Mouse (Mus musculus) brown adipose tissue, adult 24 weeks (tissue): ENCODE measurements around the gene Prcc. TPM values are rescaled to one million over a fixed set of nuclear protein-coding genes. Genes with fewer than 3 reads are reported as not detected.
A peak's percentile ranks its signal among the peaks of the same experiment; 100 is the strongest.
"Not testable (repeated sequence)": the region's sequence is repeated elsewhere in the genome, so short reads cannot be mapped to it uniquely, and the experiment has no call there.

Experiments
- H3K27ac ChIP-seq: fragments of 200-500 bp; replicated peaks from 2 replicates; pipeline ENCODE4 v1.5.1; 2012; ENCODE audit warnings: low read depth, mild to moderate bottlenecking, low read length
- H3K4me1 ChIP-seq: fragments of 200-500 bp; 2 replicates; pipeline ENCODE4 v1.6.1; 2012; ENCODE audit warnings: low read length, mixed read lengths; ENCODE audit not compliant: control insufficient read depth, insufficient read depth, insufficient read length
- H3K4me3 ChIP-seq: fragments of 200-500 bp; 2 replicates; pipeline ENCODE4 v1.5.1; 2012; ENCODE audit warnings: low read depth, mild to moderate bottlenecking, low read length, moderate library complexity; ENCODE audit not compliant: insufficient read depth
- polyA plus RNA-seq: library from polyadenylated mRNA; stranded (reverse); fragments of >200 nt; gene quantifications from 2 replicates; pipeline ENCODE4 v1.2.4, GENCODE M21; 2012; ENCODE audit not compliant: missing spikeins, insufficient read depth, insufficient read length

Gene Prcc
- polyA plus RNA-seq, 1 experiment = 25.6 TPM

- peak overlapping the region; percentile 79 for H3K4me3 ChIP-seq
- H3K27ac ChIP-seq = peak overlapping the region; percentile 98
- H3K4me1 ChIP-seq = peaks cover 23% of the 10 kb centered on the region
These were observed 25.2 kb upstream of the Prcc start for GRCm38 (mm10) chr3:87910573-87911141.

- H3K4me3 ChIP-seq = peak overlapping the region; percentile 12
- H3K27ac ChIP-seq = peak overlapping the region; percentile 78
- H3K4me1 ChIP-seq = peaks cover 23% of the 10 kb centered on the region
These were observed 24.5 kb upstream of the Prcc start for GRCm38 (mm10) chr3:87909874-87910273.

- Histone ChIP-seq H3K27ac (peak overlapping the region; percentile 78), H3K4me3 (0 out of 2 replicates have a peak overlapping the region, but pooled peaks have one; percentile 7), H3K4me1 (peaks cover 23% of the 10 kb centered on the region)
These were observed 24.0 kb upstream of the Prcc start for GRCm38 (mm10) chr3:87909381-87909780.

- Histone ChIP-seq H3K27ac (peak overlapping the region; percentile 91), H3K4me1 (peaks cover 23% of the 10 kb centered on the region), H3K4me3 (peak overlapping the region; percentile 87)
These were observed 22.5 kb upstream of the Prcc start for GRCm38 (mm10) chr3:87907906-87908305.

- peaks cover 23% of the 10 kb centered on the region for H3K4me1 ChIP-seq
- peak overlapping the region; percentile 91 for H3K27ac ChIP-seq
- H3K4me3 ChIP-seq = peak overlapping the region; percentile 87
These were observed 21.8 kb upstream of the Prcc start for GRCm38 (mm10) chr3:87906981-87907857.

GRCm38 (mm10) chr3:87906601-87906980 lies 21.2 kb upstream of the Prcc start:
- H3K4me3 ChIP-seq = peak overlapping the region; percentile 87
- peak overlapping the region; percentile 91 for H3K27ac ChIP-seq
- peaks cover 23% of the 10 kb centered on the region for H3K4me1 ChIP-seq

GRCm38 (mm10) chr3:87905880-87906485 lies 20.6 kb upstream of the Prcc start, which contains the start of gene Hdgf:
Gene Hdgf (plus strand): TSS chr3:87906321.
- Histone ChIP-seq H3K27ac (peak within 1 kb of the TSS; percentile 91), H3K4me3 (peak within 1 kb of the TSS; percentile 87), H3K4me1 (peaks cover 23% of the 10 kb centered on the region)

GRCm38 (mm10) chr3:87903821-87904220 lies 18.4 kb upstream of the Prcc start:
- Histone ChIP-seq H3K4me1 (peaks cover 12% of the 10 kb centered on the region), H3K27ac (no peak overlapping the region), H3K4me3 (no peak overlapping the region)

GRCm38 (mm10) chr3:87901959-87902358 lies 16.6 kb upstream of the Prcc start:
- not testable (repeated sequence) for H3K4me1 ChIP-seq, H3K4me3 ChIP-seq, H3K27ac ChIP-seq

GRCm38 (mm10) chr3:87901036-87901624 lies 15.7 kb upstream of the Prcc start:
- no peak overlapping the region for H3K4me3 ChIP-seq
- no peaks in the 10 kb centered on the region for H3K4me1 ChIP-seq
- no peak overlapping the region for H3K27ac ChIP-seq

GRCm38 (mm10) chr3:87899776-87900175 lies 14.4 kb upstream of the Prcc start:
- Histone ChIP-seq H3K27ac (no peak overlapping the region), H3K4me1 (no peaks in the 10 kb centered on the region), H3K4me3 (no peak overlapping the region)

- Histone ChIP-seq H3K4me3 (no peak overlapping the region), H3K4me1 (no peaks in the 10 kb centered on the region), H3K27ac (no peak overlapping the region)
These were observed 13.9 kb upstream of the Prcc start for GRCm38 (mm10) chr3:87899266-87899665.

GRCm38 (mm10) chr3:87893367-87893905 lies 8.0 kb upstream of the Prcc start:
- no peak overlapping the region for H3K27ac ChIP-seq
- no peaks in the 10 kb centered on the region for H3K4me1 ChIP-seq
- H3K4me3 ChIP-seq = no peak overlapping the region

- H3K27ac ChIP-seq = no peak overlapping the region
- H3K4me1 ChIP-seq = no peaks in the 10 kb centered on the region
These were observed 6.1 kb upstream of the Prcc start for GRCm38 (mm10) chr3:87891481-87891880.

GRCm38 (mm10) chr3:87887400-87887799 lies 2.0 kb upstream of the Prcc start:
- not testable (repeated sequence) for H3K27ac ChIP-seq, H3K4me3 ChIP-seq, H3K4me1 ChIP-seq

More at GRCm38 (mm10) chr3:87891481-87891880, 6.1 kb upstream of the Prcc start:
- no peak overlapping the region for H3K4me3 ChIP-seq
